Mouse (Mus musculus) liver, postnatal 0 days (tissue): ENCODE data around the gene Avpi1. TPM values are rescaled to one million over a fixed set of nuclear protein-coding genes. Genes with fewer than 3 reads are reported as not detected.

Experiments
- ATAC-seq: fragments of 200-750 bp; cut with Nextera tagmentation; 2 replicates; pipeline ENCODE4 v1.8.0; 2017; ENCODE audit warnings: mild to moderate bottlenecking, moderate library complexity
- DNase-seq: peaks from one replicate; pipeline ENCODE4 v3.0.0-alpha.2; 2016
- H3K27ac ChIP-seq: fragments of 300-500 bp; sonication (generic); 2 replicates; pipeline ENCODE4 v1.5.1; 2014; ENCODE audit warnings: antibody characterized with exemption, moderate library complexity, mild to moderate bottlenecking, low read depth
- H3K27me3 ChIP-seq: fragments of 300-500 bp; sonication (generic); 2 replicates; pipeline ENCODE4 v1.6.1; 2014; ENCODE audit warnings: low read length, control low read depth, mixed read lengths; ENCODE audit not compliant: insufficient read depth
- H3K36me3 ChIP-seq: fragments of 300-500 bp; sonication (generic); replicated peaks from 2 replicates; pipeline ENCODE4 v1.6.1; 2014; ENCODE audit warnings: mild to moderate bottlenecking, control low read depth, low read length, moderate library complexity, mixed read lengths; ENCODE audit not compliant: insufficient read depth
- H3K4me1 ChIP-seq: fragments of 300-500 bp; sonication (generic); 2 replicates; pipeline ENCODE4 v1.6.1; 2014; ENCODE audit warnings: antibody characterized with exemption, mild to moderate bottlenecking, control low read depth; ENCODE audit not compliant: insufficient read depth
- H3K4me2 ChIP-seq: fragments of 300-500 bp; sonication (generic); 2 replicates; pipeline ENCODE4 v1.6.1; 2014; ENCODE audit warnings: low read depth, mild to moderate bottlenecking, low read length, moderate library complexity, mixed read lengths
- H3K4me3 ChIP-seq: fragments of 300-500 bp; sonication (generic); 2 replicates; pipeline ENCODE4 v1.5.1; 2014; ENCODE audit warnings: low read depth, low read length
- H3K9ac ChIP-seq: fragments of 300-500 bp; sonication (generic); replicated peaks from 2 replicates; pipeline ENCODE4 v1.6.1; 2014; ENCODE audit warnings: mild to moderate bottlenecking, moderate library complexity
- H3K9me3 ChIP-seq: fragments of 300-500 bp; sonication (generic); 2 replicates; pipeline ENCODE4 v1.6.1; 2016; ENCODE audit warnings: mild to moderate bottlenecking, control low read depth, low read length, mixed read lengths
- CTCF ChIP-seq: sonication (generic); IDR thresholded peaks from 2 replicates; pipeline ENCODE4 v1.5.1; 2016; ENCODE audit warnings: antibody characterized with exemption, low read depth
- EP300 ChIP-seq: IDR thresholded peaks from 2 replicates; pipeline ENCODE4 v1.6.1; 2016; ENCODE audit warnings: antibody characterized with exemption, low read depth, mild to moderate bottlenecking
- WGBS: fragments of 180-500 bp; shearing (Covaris S2); extraction: QIAGEN DNeasy Blood & Tissue Kit; methylation state at CpG from one replicate; pipeline ENCODE4 v1.1.7; 2014; ENCODE audit not compliant: insufficient replicate concordance; 5-methylcytosine and 5-hydroxymethylcytosine counted together
- polyA plus RNA-seq: library from polyadenylated mRNA; unstranded; fragments of >200 nt; fragmentation: Nextera tagmentation; extraction: Ambion mirVana; gene quantifications from 2 replicates; pipeline ENCODE4 v1.2.1, GENCODE M21; 2015

Avpi1 gene
- polyA plus RNA-seq, 1 experiment from 2014 or later = 50.0 TPM

DNA sequence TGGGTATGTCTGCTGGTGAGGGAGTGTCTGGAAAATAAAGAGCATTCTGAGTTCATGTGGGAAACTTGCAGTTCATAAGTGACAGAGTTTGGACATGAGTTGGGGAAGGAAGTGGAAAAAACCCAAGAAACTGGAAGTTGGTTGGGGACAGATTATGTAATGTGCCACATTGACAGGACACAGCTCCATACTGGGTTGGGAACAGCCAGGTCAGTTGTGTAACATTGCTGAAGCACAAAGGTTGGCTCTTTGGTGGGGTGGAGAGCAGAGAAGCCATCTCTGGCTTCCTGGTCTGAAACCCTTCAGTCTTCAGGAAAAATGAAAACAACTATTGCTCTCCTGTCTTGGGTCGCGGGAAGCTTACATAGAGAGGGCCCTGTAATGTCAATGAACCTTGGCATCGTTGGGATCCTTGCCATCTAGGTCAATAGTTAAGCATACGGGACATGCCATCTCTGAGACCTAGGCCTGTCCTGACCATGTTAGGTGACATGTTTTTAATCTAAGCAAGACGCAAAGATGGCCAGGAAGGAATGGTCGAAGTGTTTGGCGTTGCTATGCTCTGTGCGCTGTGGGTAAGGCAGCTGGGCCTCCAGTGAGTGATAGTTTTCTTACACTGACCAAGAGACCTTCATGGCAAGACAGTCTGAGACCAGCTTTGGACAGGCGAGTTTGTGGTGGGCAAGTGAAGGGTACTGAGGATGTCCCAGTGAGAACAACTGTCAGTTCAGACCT is 17.6 kb upstream of the Avpi1 start:
- 0 out of 2 replicates have a peak, but pooled peaks cover 3% of the 10 kb centered on the region for H3K36me3 ChIP-seq
- no peaks in the 10 kb centered on the region for H3K9me3 ChIP-seq
- TF ChIP-seq CTCF = no peak
- TF ChIP-seq EP300 = no peak; the same call in 1 of the 2 replicates
- DNase-seq (no peak), ATAC-seq (peak; percentile 72)
- WGBS = 75% methylated on average over 9 of the region's 9 CpGs
- peaks cover 38% of the 10 kb centered on the region for H3K4me1 ChIP-seq
- peaks cover 13% of the 10 kb centered on the region for H3K27me3 ChIP-seq
- H3K4me2 ChIP-seq = no peak overlapping the region
- H3K4me3 ChIP-seq = no peak overlapping the region
- peak overlapping the region; percentile 92 for H3K27ac ChIP-seq
- no peak overlapping the region; the same call in 1 of the 2 replicates for H3K9ac ChIP-seq

DNA sequence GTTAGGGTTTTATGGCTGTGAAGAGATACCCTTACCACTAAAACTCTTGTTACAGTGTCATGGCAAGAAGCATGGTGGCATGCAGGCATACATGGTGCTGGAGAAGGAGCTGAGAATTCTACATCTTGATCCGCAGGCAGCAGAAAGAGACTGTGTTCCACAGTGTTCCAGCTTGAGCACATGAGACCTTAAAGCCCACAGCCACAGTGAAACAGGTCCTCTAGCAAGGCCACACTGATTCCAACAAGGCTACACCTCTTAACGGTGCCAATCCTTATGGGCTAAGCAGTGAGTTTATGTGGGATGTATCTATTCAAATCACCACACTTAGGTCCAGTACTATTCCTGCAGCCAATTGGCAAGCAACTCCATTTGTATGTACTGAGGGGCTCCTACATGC is 16.9 kb upstream of the Avpi1 start:
- DNase-seq = no peak
- Histone ChIP-seq H3K36me3 (no peaks in the 10 kb centered on the region), H3K27me3 (peaks cover 13% of the 10 kb centered on the region), H3K4me2 (no peak overlapping the region), H3K4me3 (no peak overlapping the region), H3K27ac (peak overlapping the region; percentile 92; the same call in 1 of the 2 replicates), H3K4me1 (peaks cover 38% of the 10 kb centered on the region), H3K9ac (no peak overlapping the region), H3K9me3 (no peaks in the 10 kb centered on the region)
- 91% methylated on average over 2 of the region's 2 CpGs for WGBS
- no peak for ATAC-seq
- no peak for TF ChIP-seq EP300
- TF ChIP-seq CTCF = no peak

DNA sequence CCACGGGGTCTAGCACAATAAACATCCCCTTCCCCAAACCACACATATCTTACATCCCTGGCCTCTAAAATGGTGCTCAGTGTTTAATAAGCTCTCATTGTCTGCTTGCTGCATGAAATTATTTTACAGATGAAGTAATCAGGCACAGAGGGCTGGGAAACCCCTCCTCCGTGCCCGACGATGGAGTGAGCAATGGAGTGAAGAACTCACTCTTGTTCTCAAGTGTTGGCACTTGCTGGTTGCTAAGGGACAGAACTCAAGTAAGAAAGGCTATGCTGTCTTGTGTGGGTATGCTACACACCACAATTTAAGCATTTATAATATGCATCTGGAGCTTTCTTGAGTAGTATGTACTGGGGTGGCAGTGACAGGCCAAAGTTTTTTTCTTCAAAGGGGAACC is 16.4 kb upstream of the Avpi1 start:
- no peak for DNase-seq
- Histone ChIP-seq H3K4me1 (peaks cover 36% of the 10 kb centered on the region), H3K36me3 (no peaks in the 10 kb centered on the region), H3K4me2 (no peak overlapping the region), H3K27ac (no peak overlapping the region), H3K27me3 (peaks cover 13% of the 10 kb centered on the region), H3K9me3 (no peaks in the 10 kb centered on the region), H3K4me3 (no peak overlapping the region), H3K9ac (no peak overlapping the region)
- ATAC-seq = no peak
- 53% methylated on average over 4 of the region's 4 CpGs for WGBS
- TF ChIP-seq EP300 = no peak
- TF ChIP-seq CTCF = no peak

DNA sequence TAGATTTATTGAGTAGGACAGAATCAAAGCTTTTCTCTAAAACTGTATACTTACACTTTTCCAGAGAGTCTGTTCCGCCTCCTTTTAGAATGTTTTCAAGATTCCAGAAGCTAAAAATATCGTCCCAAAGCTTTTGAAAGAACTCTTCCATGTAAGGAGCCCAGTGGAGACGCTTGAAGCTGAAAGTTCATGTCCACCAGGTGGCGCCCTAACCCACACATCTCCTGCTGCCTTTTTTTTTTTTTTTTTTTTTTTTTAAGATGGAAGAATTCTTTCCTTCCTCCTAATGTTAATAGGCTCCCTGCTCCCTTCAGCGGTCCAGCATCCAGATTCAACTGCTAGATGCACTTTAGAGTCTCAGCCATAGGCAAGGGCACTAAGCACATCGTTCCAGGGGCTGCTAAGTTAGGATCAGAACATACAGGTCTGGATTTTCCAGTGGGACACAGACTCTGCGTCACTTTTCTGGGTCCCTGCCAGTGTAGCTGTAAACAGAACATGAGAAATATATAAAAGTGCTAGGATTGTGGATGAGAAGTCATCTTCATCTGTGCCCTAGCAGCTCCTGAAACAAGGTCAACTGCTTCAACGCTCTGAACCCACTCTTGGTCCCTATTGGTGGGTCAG is 15.8 kb upstream of the Avpi1 start:
- 27% methylated on average over 8 of the region's 8 CpGs for WGBS
- peaks cover 31% of the 10 kb centered on the region for H3K4me1 ChIP-seq
- no peaks in the 10 kb centered on the region for H3K36me3 ChIP-seq
- no peak for ATAC-seq
- no peak for TF ChIP-seq EP300
- peak; percentile 80 for TF ChIP-seq CTCF
- no peak overlapping the region for H3K4me3 ChIP-seq
- DNase-seq = peak; percentile 87
- H3K9ac ChIP-seq = no peak overlapping the region
- no peaks in the 10 kb centered on the region for H3K9me3 ChIP-seq
- H3K27me3 ChIP-seq = peaks cover 13% of the 10 kb centered on the region
- no peak overlapping the region for H3K4me2 ChIP-seq
- no peak overlapping the region for H3K27ac ChIP-seq

DNA sequence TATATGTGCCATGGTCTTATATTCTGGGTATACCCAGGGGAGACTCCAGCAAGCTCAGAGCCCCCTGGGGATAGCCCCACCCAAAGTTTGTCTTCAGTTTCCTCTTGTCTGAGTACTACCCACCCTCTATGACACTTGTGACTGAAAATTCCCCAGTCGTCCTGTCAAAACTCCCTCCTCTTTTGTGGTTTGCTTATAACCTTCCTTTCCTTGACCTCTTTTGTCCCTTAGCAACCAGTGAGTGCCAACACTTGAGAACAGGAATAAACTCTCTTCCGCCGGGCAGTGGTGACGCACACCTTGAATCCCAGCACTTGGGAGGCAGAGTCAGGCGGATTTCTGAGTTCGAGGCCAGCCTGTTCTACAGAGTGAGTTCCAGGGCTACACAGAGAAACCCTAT is 15.2 kb upstream of the Avpi1 start:
- H3K9ac ChIP-seq = no peak overlapping the region
- no peak overlapping the region for H3K27ac ChIP-seq
- 38% methylated on average over 6 of the region's 6 CpGs for WGBS
- DNase-seq (no peak), ATAC-seq (no peak)
- TF ChIP-seq CTCF (no peak), EP300 (no peak)
- H3K36me3 ChIP-seq = no peaks in the 10 kb centered on the region
- H3K4me2 ChIP-seq = no peak overlapping the region
- peaks cover 13% of the 10 kb centered on the region for H3K27me3 ChIP-seq
- H3K4me3 ChIP-seq = no peak overlapping the region
- H3K4me1 ChIP-seq = peaks cover 25% of the 10 kb centered on the region
- H3K9me3 ChIP-seq = no peaks in the 10 kb centered on the region

DNA sequence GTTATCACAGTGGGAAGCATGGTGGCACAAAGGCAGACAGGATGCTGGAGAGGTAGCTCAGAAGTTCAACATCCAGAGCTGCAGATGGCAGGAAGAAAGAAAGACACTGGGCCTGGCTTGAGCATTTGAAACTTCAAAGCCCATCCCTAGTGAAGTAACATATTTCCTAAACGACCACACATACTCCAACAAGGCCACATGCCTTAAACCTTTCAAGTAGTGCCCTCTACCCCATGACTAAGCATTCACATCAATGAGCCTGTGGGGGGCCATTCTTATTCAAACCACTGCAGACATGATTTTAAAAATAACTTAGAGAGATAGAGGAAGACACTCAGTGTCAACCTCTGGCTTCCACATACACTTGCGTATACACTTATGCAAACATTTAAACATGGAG is 13.9 kb upstream of the Avpi1 start:
- TF ChIP-seq EP300 (no peak), CTCF (no peak)
- 68% methylated on average over 2 of the region's 2 CpGs for WGBS
- peaks cover 15% of the 10 kb centered on the region for H3K4me1 ChIP-seq

More for the DNA sequence above, 13.9 kb upstream of the Avpi1 start:
- no peak overlapping the region for H3K9ac ChIP-seq
- no peak overlapping the region for H3K4me2 ChIP-seq
- H3K9me3 ChIP-seq = no peaks in the 10 kb centered on the region
- H3K36me3 ChIP-seq = no peaks in the 10 kb centered on the region
- no peak for ATAC-seq
- DNase-seq = no peak
- no peak overlapping the region for H3K4me3 ChIP-seq
- H3K27me3 ChIP-seq = peaks cover 2% of the 10 kb centered on the region; the same call in 1 of the 2 replicates
- H3K27ac ChIP-seq = no peak overlapping the region
